Mouse (Mus musculus): Measurements from ENCODE around the gene Csf2rb2.
"Not testable (repeated sequence)": the region's sequence is repeated elsewhere in the genome, so short reads cannot be mapped to it uniquely, and the experiment has no call there.

The Csf2rb2 gene

GRCm38 (mm10) chr15:78313659-78314058 lies 8.1 kb upstream of the Csf2rb2 start:
- DNase-seq (ENCODE audit: low spot score): not testable (repeated sequence)

- DNase-seq (ENCODE audit: low spot score): not testable (repeated sequence)
Measured at GRCm38 (mm10) chr15:78312421-78313233, 7.1 kb upstream of the Csf2rb2 start.

- no peak for DNase-seq (ENCODE audit: low spot score)
Measured at GRCm38 (mm10) chr15:78310971-78311370, 5.5 kb upstream of the Csf2rb2 start.

DNA sequence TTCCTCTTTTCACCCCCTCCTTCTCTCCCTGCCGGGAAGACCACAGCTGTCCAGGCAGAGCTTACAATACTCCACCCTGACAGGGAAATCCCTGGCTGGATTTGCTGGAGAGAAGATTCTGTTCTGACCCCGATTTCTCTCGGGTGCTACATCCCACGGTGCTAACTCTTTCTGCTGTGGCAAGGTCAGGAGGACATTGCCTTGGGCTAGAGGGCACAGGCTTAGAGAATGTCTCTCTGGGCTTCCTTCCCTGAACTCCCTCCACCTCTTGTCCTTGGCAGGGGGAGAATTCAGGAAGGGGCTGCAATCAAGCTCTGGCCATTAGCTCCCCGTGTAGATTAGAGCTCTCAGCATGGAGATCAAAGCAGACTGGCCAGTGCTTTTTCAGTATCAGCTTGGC lies 4.3 kb upstream of the Csf2rb2 start:
- no peak for DNase-seq (ENCODE audit: low spot score)

- no peak for DNase-seq (ENCODE audit: low spot score)
Measured at GRCm38 (mm10) chr15:78303665-78304233, 1.8 kb downstream of the Csf2rb2 start.

DNA sequence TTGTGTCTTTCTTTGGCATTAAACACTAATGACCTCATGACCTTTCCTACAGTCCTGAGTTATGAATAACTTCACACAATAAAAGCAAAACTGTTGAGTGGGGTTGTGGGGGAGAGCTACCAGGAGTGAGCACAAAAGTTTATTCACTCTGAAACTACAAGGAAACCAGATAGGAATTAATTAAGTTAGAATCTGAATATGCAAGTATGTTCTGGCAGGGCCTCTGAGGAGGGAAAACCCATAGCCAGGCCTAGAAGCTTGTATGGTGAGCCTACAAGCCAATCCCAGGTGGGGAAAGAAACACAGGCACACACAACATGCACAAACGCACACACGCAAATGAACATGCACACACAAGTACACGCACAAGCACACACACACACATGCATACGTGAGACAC lies 2.8 kb downstream of the Csf2rb2 start:
- no peak for DNase-seq (ENCODE audit: low spot score)

DNA sequence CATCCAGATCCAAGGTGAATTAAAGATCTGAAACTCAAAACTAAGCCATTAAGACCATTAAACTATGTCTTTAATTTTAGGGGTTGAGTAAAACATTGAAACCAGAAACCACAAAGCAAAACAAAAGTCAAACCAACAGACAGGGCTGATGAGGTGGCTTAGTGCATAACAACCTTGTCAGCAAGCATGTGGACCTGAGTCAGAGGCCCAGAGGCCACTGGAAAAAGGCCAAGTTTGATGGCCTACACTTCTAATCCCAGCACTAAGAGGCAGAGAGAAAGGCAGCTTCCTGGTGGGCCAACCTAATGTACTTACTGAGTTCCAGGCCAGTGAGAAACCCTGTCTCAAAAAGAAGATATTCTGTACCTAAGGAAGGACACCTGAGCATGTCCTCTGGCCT lies 4.7 kb downstream of the Csf2rb2 start:
- no peak for DNase-seq (ENCODE audit: low spot score)

- no peak for DNase-seq (ENCODE audit: low spot score)
Measured at GRCm38 (mm10) chr15:78299641-78300040, 5.9 kb downstream of the Csf2rb2 start.

GRCm38 (mm10) chr15:78298558-78298957 lies 7.0 kb downstream of the Csf2rb2 start:
- DNase-seq (ENCODE audit: low spot score): no peak

- no peak for DNase-seq (ENCODE audit: low spot score)
Measured at GRCm38 (mm10) chr15:78293716-78294115, 11.8 kb downstream of the Csf2rb2 start.

GRCm38 (mm10) chr15:78293228-78293627 lies 12.3 kb downstream of the Csf2rb2 start:
- not testable (repeated sequence) for DNase-seq (ENCODE audit: low spot score)

- DNase-seq (ENCODE audit: low spot score): not testable (repeated sequence)
Measured at GRCm38 (mm10) chr15:78289775-78290174, 15.7 kb downstream of the Csf2rb2 start.

- no peak for DNase-seq (ENCODE audit: low spot score)
Measured at GRCm38 (mm10) chr15:78287941-78288340, 17.6 kb downstream of the Csf2rb2 start.

DNA sequence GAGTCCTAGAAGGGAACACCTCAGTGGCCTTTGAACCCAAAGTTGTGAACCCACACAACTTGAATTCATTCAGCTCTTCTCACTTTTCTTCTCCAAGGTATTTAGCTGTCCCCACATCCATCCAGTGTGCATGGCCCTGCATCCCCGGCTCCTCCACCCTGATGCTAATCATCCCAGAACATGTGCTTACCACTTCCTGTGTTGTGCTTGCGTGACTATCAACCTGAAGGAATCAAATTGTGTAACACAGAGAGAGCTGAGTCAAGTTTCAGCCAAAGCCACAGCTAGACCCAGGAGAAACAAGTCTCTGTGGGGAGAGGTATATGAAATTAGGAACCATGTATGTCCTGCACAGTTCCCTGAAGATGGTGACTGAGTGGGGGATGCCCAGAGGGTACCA lies 27.2 kb downstream of the Csf2rb2 start:
- DNase-seq (ENCODE audit: low spot score): no peak

GRCm38 (mm10) chr15:78271208-78271607 lies 34.3 kb downstream of the Csf2rb2 start:
- DNase-seq (ENCODE audit: low spot score): no peak

DNA sequence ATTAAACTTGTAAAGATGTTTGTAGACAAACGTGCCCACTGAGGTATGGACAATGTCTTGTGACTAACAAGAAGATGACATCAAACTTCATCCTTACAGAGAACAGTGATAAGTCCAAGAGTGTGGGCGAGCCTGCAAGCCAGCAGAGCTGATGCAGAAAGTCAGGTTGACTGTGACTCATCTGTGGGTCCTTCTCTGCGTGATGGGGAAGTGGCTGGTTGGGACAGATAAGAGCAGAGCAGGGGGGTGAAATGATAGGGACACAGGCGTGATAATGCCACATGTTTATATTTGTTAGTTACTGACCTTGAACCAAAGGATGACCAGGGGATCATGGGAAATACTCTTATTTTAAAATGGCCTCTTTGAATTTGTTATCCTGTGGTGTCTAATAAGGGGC lies 37.7 kb downstream of the Csf2rb2 start:
- DNase-seq (ENCODE audit: low spot score): no peak

DNA sequence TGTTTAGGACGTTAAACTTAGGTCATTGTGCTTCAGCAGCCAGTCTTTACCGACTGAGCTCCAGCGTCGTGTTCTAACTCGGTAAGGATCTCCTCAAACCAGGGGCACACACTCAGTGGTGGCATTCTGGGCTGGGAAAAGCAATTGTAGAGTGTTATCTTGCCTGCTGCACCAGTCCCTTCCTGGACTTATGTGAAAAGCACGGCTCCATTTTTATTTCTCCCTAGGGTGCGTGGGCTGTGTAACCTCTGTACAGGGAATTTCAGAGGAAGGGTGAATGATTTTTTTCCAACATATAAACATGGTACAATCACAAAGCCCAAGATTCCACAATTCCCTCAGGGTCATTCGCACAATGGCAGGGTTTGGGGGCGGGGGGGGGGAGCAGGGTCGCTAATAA lies 38.1 kb downstream of the Csf2rb2 start:
- DNase-seq (ENCODE audit: low spot score): no peak

- no peak for DNase-seq (ENCODE audit: low spot score)
Measured at GRCm38 (mm10) chr15:78263286-78263685, 42.2 kb downstream of the Csf2rb2 start.

DNA sequence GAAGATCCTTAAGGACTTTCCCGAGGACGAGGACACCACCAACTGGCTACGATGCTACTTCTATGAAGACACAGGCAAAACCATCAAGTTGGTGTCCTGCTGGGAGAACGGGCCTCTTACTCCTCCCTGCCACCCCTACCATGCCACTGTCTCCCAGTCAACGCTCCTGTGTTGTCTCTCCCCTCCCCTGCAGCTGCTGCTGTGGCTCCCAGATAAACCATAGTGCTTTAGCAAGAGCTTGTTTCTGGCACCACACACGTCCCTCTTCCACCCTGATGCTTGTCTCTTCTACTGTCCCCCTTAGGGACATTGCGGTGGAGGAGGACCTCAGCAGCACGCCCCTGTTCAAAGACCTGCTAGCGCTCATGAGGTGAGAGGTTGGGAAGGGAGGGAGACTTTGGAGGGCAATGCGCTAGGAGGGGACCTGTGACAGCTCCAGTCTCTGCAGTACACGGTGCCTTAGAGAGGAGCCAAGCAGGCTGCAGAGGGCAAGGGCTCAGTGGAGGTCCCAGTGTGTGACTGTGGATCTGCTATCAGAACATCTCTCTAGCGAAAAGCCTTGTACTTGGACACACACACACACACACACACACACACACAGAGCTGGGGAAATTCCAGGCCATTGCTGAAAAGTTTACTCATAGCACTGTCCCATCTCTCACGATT lies 44.7 kb downstream of the Csf2rb2 start:
- no peak for DNase-seq (ENCODE audit: low spot score)

GRCm38 (mm10) chr15:78258246-78258865 lies 47.2 kb downstream of the Csf2rb2 start:
- DNase-seq (ENCODE audit: low spot score): no peak

DNA sequence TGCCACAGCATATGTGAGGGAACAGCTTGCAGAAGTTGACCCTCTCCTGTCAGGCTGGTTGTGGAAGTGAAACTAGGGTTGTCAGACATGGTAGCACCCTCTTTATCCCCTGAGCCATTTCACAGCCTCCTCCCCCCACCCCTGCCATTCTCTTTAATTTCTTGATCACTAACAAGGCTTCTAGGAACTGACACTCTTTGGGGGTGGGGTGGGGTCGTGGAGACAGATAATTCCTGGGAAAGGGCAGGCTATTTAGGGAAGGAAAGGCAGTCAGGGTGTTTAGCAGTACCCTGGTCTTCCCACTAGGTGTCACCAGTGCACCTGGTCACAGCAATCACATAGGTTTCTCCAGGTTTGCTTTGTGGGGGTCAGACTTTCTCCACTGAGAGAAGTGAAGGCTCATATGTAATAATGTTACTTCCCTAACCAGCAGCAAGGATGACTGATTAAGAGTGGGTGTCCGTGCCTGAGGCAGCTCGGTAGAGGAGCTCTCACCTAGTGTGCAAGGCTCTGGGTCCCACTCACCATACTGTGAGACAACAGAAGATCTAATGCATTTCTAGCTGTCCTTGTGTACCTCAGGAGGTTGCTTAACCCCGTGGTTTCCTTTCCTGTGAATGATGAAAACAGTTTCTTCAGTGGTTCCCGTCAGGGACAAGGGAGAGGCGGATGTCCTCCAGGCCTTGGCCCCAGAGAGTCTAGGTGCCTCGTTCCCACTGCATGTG lies 48.0 kb downstream of the Csf2rb2 start:
- DNase-seq (ENCODE audit: low spot score): peak; percentile 56

Measured in urinary bladder, postnatal 25 days (tissue).